Mouse (Mus musculus) brain, embryonic 18.5 days (tissue): ENCODE data around the gene Cmtm2a.
"Not testable (repeated sequence)": the region's sequence is repeated elsewhere in the genome, so short reads cannot be mapped to it uniquely, and the experiment has no call there.

Experiments
- DNase-seq: peaks from one replicate; pipeline ENCODE4 v3.0.0-alpha.2; 2012; ENCODE audit warnings: low read depth, low spot score

Gene Cmtm2a

DNA sequence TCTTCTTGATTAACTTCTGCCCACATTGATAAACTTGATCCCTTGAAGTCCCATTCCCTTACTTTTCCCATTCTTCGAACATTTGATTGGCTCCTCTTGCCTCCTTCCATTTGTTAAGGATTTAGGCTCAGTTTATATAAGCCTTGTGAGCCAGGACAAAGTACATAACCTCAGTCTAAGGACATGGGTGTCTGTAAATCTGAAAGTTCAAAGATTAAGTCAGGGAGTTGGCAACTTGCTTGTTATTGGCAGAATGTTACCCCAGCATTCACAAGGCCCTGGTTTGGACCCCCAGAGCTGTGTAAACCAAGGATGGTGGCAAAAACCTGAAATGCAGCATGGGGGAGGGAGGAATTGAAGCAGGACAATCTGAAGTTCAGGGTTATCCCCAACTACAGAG lies 1.4 kb upstream of the Cmtm2a start:
- DNase-seq: no peak

DNA sequence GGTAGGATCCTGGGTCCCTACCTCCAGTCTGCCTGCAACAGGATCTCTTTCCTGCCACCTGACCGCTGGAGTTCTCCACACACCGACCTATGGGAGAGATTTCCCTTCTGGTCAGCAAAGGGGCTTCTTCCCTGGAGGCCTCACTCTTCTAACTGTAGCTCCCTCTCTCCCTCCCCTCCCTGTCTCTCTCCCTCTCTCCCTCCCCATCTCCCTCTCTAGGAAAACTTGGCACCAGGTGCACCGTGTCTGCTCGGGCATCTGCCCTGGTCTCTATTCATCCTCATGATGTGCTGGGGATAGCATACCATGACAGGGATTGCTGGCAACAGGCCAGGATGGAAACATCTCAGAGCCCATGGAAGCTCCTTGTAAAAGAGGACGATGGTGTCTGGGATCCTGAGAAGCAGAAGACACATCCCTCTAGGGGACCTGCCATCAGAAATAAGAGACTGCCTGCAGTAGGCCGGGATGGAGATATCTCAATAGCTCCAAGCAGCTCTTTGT lies 24.0 kb downstream of the Cmtm2a start:
- DNase-seq: no peak

- DNase-seq: no peak
These were observed 24.6 kb downstream of the Cmtm2a start for GRCm38 (mm10) chr8:104268368-104268767.

- not testable (repeated sequence) for DNase-seq
These were observed 28.6 kb downstream of the Cmtm2a start for GRCm38 (mm10) chr8:104264271-104264935.

DNA sequence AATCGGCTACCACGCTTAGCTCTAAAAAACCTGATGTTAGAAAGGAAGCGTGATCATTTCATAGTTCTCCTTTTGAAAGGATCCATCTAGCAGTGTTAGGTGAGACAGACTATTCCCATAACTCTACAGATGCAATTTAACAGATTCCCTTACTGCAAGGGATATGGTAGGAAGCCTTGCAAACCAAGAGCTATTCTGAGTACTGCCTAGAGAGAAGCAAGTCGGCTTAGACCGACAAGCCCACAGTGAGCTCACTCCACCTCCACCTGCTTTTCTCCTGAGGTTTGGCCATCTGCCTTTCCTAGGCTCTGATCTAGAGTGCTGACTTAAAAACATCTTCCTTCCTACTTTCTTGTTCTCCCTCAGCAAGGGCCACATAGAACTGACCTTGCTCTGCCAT lies 31.2 kb downstream of the Cmtm2a start:
- DNase-seq: not testable (repeated sequence)

DNA sequence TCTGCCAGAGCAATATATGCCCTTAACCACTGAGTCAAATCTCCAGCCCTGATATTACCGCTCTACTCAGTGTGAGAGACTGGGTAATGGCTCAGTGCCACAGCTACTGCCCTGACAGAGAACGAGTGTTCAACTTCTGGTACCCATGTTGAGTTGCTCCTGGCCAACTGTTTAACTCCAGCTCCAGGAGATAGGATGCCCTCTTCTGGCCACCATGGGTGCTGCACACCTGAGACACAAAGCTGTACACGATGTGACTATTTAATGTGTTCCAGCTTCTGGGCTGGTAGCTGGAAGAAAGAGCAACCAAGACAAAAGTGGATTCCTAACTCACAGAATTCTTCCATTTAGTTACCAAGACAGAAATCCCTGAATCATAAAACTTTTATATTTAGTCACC lies 40.0 kb downstream of the Cmtm2a start:
- DNase-seq: no peak

DNA sequence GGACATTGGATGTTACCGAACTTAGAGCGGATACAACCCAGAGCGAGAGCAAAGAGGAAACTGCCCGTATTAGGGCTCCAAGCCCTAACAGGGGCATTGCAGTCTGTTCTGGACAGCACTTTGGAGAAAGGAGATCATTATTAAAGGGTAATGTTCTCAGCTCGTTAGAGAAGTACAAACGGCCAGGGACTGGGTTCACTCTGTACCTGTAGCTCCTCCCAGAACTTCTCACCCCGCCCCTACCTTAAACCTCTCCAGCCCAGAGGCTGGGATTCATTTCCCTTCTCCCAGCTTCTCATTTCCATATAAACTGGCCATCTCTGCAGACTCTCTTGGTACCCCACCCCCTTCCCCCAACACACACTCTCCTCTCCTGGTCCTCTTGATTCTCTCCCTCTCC lies 41.5 kb downstream of the Cmtm2a start:
- no peak for DNase-seq

GRCm38 (mm10) chr8:104250439-104251367 lies 42.3 kb downstream of the Cmtm2a start, which contains the start of gene Cklf:
Cklf (plus strand) TSS chr8:104250861.
- peak; percentile 57 for DNase-seq

GRCm38 (mm10) chr8:104249442-104249996 lies 43.5 kb downstream of the Cmtm2a start:
- DNase-seq: no peak

DNA sequence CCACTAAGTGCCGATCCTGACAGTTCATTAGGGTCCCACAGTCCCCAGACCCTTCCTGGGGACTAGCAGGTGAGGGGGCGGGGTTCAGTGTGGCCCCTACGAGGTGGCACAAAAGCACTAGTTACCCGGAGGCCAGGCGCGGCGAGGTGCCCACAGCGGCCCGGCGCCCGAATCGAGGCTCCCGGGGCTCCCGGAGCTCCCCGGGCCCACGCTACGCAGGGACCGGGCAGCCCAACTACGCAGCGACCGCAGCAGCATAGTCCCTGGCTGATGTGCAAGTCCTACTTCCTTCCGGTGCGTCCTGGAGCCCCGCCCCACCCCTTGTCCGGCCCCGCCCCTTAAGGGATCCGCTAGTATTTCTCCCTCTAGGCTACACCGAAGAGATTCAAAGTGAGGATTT lies 44.7 kb downstream of the Cmtm2a start, which contains the start of gene Tk2:
Gene Tk2 (minus strand): TSS at position 283 of the 400 bp plus-strand sequence.
- DNase-seq: peak; percentile 58

DNA sequence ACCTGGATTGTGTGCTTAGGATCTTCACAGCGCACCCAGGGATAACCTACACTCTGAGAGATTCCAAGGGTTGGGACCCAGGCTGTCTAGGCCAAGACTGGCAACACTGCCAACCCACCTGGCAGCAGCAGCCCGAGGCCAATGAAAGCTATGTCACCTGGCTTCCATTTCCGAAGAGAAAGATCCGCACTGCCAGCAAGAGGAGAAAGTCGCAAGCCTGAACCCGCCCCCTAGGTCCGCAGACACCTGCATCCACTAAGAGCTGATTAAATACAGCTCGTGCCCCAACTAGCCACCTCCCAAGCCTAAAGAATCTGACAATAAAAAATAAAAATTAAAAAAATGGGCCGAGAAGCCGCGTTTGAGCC lies 45.1 kb downstream of the Cmtm2a start:
- DNase-seq: no peak

- no peak for DNase-seq
These were observed 45.7 kb downstream of the Cmtm2a start for GRCm38 (mm10) chr8:104247054-104247907.

DNA sequence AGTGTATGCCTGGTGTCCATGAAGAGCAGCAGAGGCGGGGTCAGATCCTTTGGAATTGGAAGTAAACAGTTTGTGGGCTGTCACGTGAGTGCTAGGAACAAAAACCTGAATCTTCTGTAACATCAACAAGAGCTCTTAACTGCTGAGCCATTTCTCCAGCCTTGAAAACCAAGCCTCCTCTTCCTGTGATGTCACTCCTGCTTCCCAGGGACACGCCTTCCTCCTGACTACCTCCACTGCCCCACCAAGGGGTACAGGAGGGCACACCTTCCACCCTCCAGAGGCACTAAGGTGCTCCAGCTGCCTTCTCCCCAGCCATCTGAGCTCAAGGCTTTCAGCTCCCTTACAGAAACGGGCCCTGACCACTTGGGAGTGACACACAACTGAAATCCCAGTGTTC lies 46.4 kb downstream of the Cmtm2a start:
- DNase-seq: no peak

- DNase-seq: no peak
These were observed 50.8 kb downstream of the Cmtm2a start for GRCm38 (mm10) chr8:104242038-104242644.

DNA sequence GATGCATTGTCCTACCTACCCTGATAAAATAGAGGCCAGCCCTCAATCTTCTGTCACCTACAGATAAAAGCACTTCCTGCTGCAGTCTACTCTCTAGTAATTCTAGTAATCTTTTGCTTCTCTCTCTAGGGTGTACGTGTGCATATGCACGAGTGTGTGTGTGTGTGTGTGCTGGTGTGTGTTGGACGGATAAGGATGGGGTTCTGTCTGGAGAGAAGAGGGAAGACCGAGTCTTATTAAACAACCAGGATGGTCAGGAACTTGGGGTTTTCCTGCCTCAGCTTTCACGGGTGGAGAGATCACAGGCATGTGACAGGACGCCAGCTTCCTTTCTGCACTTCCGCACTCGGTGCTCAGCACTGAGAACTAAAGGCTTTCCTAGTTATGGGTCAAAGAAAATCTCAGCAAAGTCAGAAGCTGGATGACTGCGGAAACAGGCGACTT lies 53.5 kb downstream of the Cmtm2a start:
- DNase-seq: no peak

- no peak for DNase-seq
These were observed 58.4 kb downstream of the Cmtm2a start for GRCm38 (mm10) chr8:104234573-104234972.

GRCm38 (mm10) chr8:104232919-104233318 lies 60.1 kb downstream of the Cmtm2a start:
- DNase-seq: no peak

GRCm38 (mm10) chr8:104232039-104232438 lies 60.9 kb downstream of the Cmtm2a start:
- no peak for DNase-seq
